Comparison of ENCODE assay signal across 9 mouse cellular contexts in genomic region chr5:88364768-88365167, GRCm38 (mm10). TPM values are rescaled to one million over a fixed set of nuclear protein-coding genes. Genes with fewer than 3 reads are reported as not detected.
A peak's percentile ranks its signal among the peaks of the same experiment; 100 is the strongest.
DNase-seq lines count a peak whose midpoint lies in the region; ATAC-seq and TF ChIP-seq lines count a peak whose summit lies in the region.
"Had no signal": no experiment of that assay in that cellular context is flagged by ENCODE, and none has a peak within 500 bp of the region (broad histone marks: within the 10 kb centered on the region; RNA-seq: fewer than 3 reads in every experiment).

No protein-coding gene starts in this region.

- H3K36me3 ChIP-seq in hindbrain, embryonic 11.5 days (ENCODE audit: control insufficient read depth, insufficient read depth, low read length), result no peaks in the 10 kb centered on the region
- H3K36me3 ChIP-seq in hindbrain, embryonic 12.5 days, result no peaks in the 10 kb centered on the region

- H3K27me3 ChIP-seq in hindbrain, embryonic 11.5 days (ENCODE audit: control insufficient read depth, insufficient read depth, low read length), result no peaks in the 10 kb centered on the region
- no peaks in the 10 kb centered on the region for H3K27me3 ChIP-seq in hindbrain, embryonic 12.5 days

- no peak for ATAC-seq in hindbrain, embryonic 11.5 days (ENCODE audit: low FRiP score)
- no peak for ATAC-seq in hindbrain, embryonic 12.5 days (ENCODE audit: low FRiP score)
- peak; percentile 43 for ATAC-seq in CD4-positive, CD25-positive, alpha-beta regulatory T cell, adult 4 months

- peak; percentile 70 for TF ChIP-seq CTCF in left cerebral cortex, adult 2 months (IDR thresholded peaks at IDR 0.05)

- 11% methylated on average over 5 of the region's 5 CpGs for WGBS in hindbrain, embryonic 11.5 days
- 6% methylated on average over 5 of the region's 5 CpGs for WGBS in hindbrain, embryonic 12.5 days

- intact Hi-C loops in left cerebral cortex, adult 2 months (cut with DNase I), result loop anchor here (5.0 kb wide), 1 partner anchor 582 kb away; no protein-coding TSS in a partner anchor

- H3K4me3 ChIP-seq in hindbrain, embryonic 11.5 days (ENCODE audit: low read depth, low read length), result no peak overlapping the region
- H3K4me3 ChIP-seq in hindbrain, embryonic 12.5 days, result no peak overlapping the region
- H3K4me3 ChIP-seq in left cerebral cortex, adult 2 months, result no peak overlapping the region

- no peaks in the 10 kb centered on the region for H3K9me3 ChIP-seq in hindbrain, embryonic 11.5 days (ENCODE audit: control insufficient read depth, low read length)
- no peaks in the 10 kb centered on the region for H3K9me3 ChIP-seq in hindbrain, embryonic 12.5 days (replicated peaks)

- H3K27ac ChIP-seq in hindbrain, embryonic 11.5 days (ENCODE audit: low read depth, low read length), result no peak overlapping the region
- no peak overlapping the region for H3K27ac ChIP-seq in hindbrain, embryonic 12.5 days
- no peak overlapping the region for H3K27ac ChIP-seq in left cerebral cortex, adult 2 months

- no peak overlapping the region for H3K4me2 ChIP-seq in hindbrain, embryonic 11.5 days (replicated peaks; ENCODE audit: low read depth, low read length)
- H3K4me2 ChIP-seq in hindbrain, embryonic 12.5 days (replicated peaks), result no peak overlapping the region

- no peak overlapping the region for H3K9ac ChIP-seq in hindbrain, embryonic 11.5 days (ENCODE audit: low read depth, low read length)
- no peak overlapping the region for H3K9ac ChIP-seq in hindbrain, embryonic 12.5 days

- H3K4me1 ChIP-seq in hindbrain, embryonic 11.5 days (replicated peaks; ENCODE audit: control insufficient read depth, insufficient read depth, low read length), result no peaks in the 10 kb centered on the region
- H3K4me1 ChIP-seq in hindbrain, embryonic 12.5 days, result no peaks in the 10 kb centered on the region

- peak; percentile 70 for DNase-seq in hindbrain, embryonic 11.5 days (ENCODE audit: low spot score)
- DNase-seq in adrenal gland, postnatal 10 days, result peak; percentile 47
- DNase-seq in frontal cortex, postnatal 25 days (ENCODE audit: low spot score in 2 of 2), result peak; percentile 11 to 13
- DNase-seq in left cerebral cortex, adult 2 months (ENCODE audit: extremely low spot score in 1 of 2, low spot score in 2 of 2), result peak; percentile 23 to 46
- peak; percentile 26 to 29 for DNase-seq in right cerebral cortex, postnatal 10 days (ENCODE audit: low spot score in 2 of 2)
- no peak for DNase-seq in urinary bladder, adult 2 months (ENCODE audit: low spot score)

RNA-seq across cellular contexts. Expression of gene Amtn, which starts 11.1 kb away (rescaled TPM):
- not detected in 2 replicates for polyA plus RNA-seq in hindbrain, embryonic 11.5 days (2014; fragmentation: Nextera tagmentation; extraction: Ambion mirVana)
- not detected in 2 replicates for polyA plus RNA-seq in hindbrain, embryonic 12.5 days (2016; fragmentation: Nextera tagmentation; extraction: Ambion mirVana)
- not detected for polyA plus RNA-seq in CD4-positive, CD25-positive, alpha-beta regulatory T cell, adult 4 months (2017; shearing (Covaris generic))
- total RNA-seq in adrenal gland, postnatal 10 days (2021), result not detected
- total RNA-seq in left cerebral cortex, adult 2 months (2021), result not detected
- not detected in 2 replicates for polyA plus RNA-seq in urinary bladder, adult 2 months (2012; rRNA removed)
- polyA plus RNA-seq: lung, embryonic 16.5 days had no signal

RNA-seq across cellular contexts. Expression of gene Prol1, which starts 47.7 kb away (rescaled TPM):
- polyA plus RNA-seq in hindbrain, embryonic 11.5 days (2014; fragmentation: Nextera tagmentation; extraction: Ambion mirVana), result not detected in 2 replicates
- not detected in 2 replicates for polyA plus RNA-seq in hindbrain, embryonic 12.5 days (2016; fragmentation: Nextera tagmentation; extraction: Ambion mirVana)
- polyA plus RNA-seq in CD4-positive, CD25-positive, alpha-beta regulatory T cell, adult 4 months (2017; shearing (Covaris generic)), result not detected
- not detected for total RNA-seq in adrenal gland, postnatal 10 days (2021)
- total RNA-seq in left cerebral cortex, adult 2 months (2021), result not detected
- not detected in 2 replicates for polyA plus RNA-seq in urinary bladder, adult 2 months (2012; rRNA removed)
- polyA plus RNA-seq: lung, embryonic 16.5 days had no signal
